ENCODE assay signal across 14 mouse cellular contexts in genomic region chr6:99401801-99402200, GRCm38 (mm10).
DNase-seq lines count a peak whose midpoint lies in the region; ATAC-seq and TF ChIP-seq lines count a peak whose summit lies in the region.
"Had no signal": no experiment of that assay in that cellular context is flagged by ENCODE, and none has a peak within 500 bp of the region (broad histone marks: within the 10 kb centered on the region; RNA-seq: fewer than 3 reads in every experiment).

No protein-coding gene starts in this region.

- H3K36me3 ChIP-seq in lung, embryonic 16.5 days (ENCODE audit: control insufficient read depth, insufficient read depth, low read length), result 0 out of 2 replicates have a peak, but pooled peaks cover 3% of the 10 kb centered on the region
- peaks cover 5% of the 10 kb centered on the region; the same call in 1 of the 2 replicates for H3K36me3 ChIP-seq in liver, postnatal 0 days (replicated peaks; ENCODE audit: insufficient read depth, low read length)

- no peak for TF ChIP-seq EP300 in liver, postnatal 0 days (IDR thresholded peaks at IDR 0.05; ENCODE audit: low read depth)

- intact Hi-C loops in gastrocnemius, postnatal 14 days (cut with DNase I; ENCODE audit: low total_unique reads), result no loop called here

- no peak overlapping the region for H3K4me2 ChIP-seq in lung, embryonic 16.5 days (ENCODE audit: low read depth, low read length)
- no peak overlapping the region for H3K4me2 ChIP-seq in liver, postnatal 0 days (ENCODE audit: low read depth, low read length)
- H3K4me2 ChIP-seq: limb, embryonic 13.5 days had no signal

- H3K27ac ChIP-seq in lung, embryonic 16.5 days (ENCODE audit: low read length), result no peak overlapping the region
- H3K27ac ChIP-seq in liver, postnatal 0 days (ENCODE audit: low read depth), result no peak overlapping the region
- H3K27ac ChIP-seq: left cerebral cortex, adult 2 months; limb, embryonic 13.5 days had no signal

- H3K4me3 ChIP-seq in lung, embryonic 16.5 days (ENCODE audit: low read length), result no peak overlapping the region
- H3K4me3 ChIP-seq in lung, adult 2 months (replicated peaks; ENCODE audit: extremely low read depth, low read depth, low read length), result no peak overlapping the region
- H3K4me3 ChIP-seq in liver, postnatal 0 days (ENCODE audit: low read depth, low read length), result no peak overlapping the region
- H3K4me3 ChIP-seq: left cerebral cortex, adult 2 months; limb, embryonic 13.5 days; myocyte had no signal

- H3K4me1 ChIP-seq in lung, embryonic 16.5 days (replicated peaks; ENCODE audit: control insufficient read depth, insufficient read depth, low read length), result peaks cover 13% of the 10 kb centered on the region; the same call in 1 of the 2 replicates
- peaks cover 16% of the 10 kb centered on the region for H3K4me1 ChIP-seq in lung, adult 2 months (ENCODE audit: control insufficient read depth, insufficient read depth, low read length)
- peaks cover 11% of the 10 kb centered on the region for H3K4me1 ChIP-seq in liver, postnatal 0 days (ENCODE audit: insufficient read depth)

- DNase-seq in lung, adult 2 months, result no peak
- DNase-seq in T-cell, adult 2 months (ENCODE audit: low spot score), result peak; percentile 83
- DNase-seq in natural killer cell, adult 2 months (ENCODE audit: low spot score in 2 of 2), result peak; percentile 62 to 65
- peak; percentile 77 for DNase-seq in thymus, postnatal 14 days
- no peak for DNase-seq in gastrocnemius, postnatal 14 days
- no peak for DNase-seq in embryo, embryonic 10 days (ENCODE audit: low spot score)
- no peak for DNase-seq in liver, postnatal 0 days
- DNase-seq: cerebellum, adult 11 months; kidney, postnatal 36 days had no signal

- 0 out of 2 replicates have a peak, but pooled peaks have one; percentile 41 for ATAC-seq in lung, embryonic 16.5 days (ENCODE audit: low read depth)
- ATAC-seq in liver, postnatal 0 days, result no peak
- ATAC-seq: forebrain, embryonic 14.5 days had no signal

- TF ChIP-seq POLR2A in lung, adult 2 months (IDR thresholded peaks at IDR 0.05; ENCODE audit: borderline replicate concordance, extremely low read depth, low read depth, low read length), result no peak

- TF ChIP-seq CTCF in lung, adult 2 months (IDR thresholded peaks at IDR 0.05; ENCODE audit: insufficient read depth, low read length), result no peak
- TF ChIP-seq CTCF in liver, postnatal 0 days (IDR thresholded peaks at IDR 0.05; ENCODE audit: low read depth), result no peak

- no peaks in the 10 kb centered on the region for H3K27me3 ChIP-seq in lung, embryonic 16.5 days (ENCODE audit: control insufficient read depth, insufficient read depth, low read depth, low read length)
- H3K27me3 ChIP-seq in liver, postnatal 0 days (ENCODE audit: insufficient read depth, low read length), result no peaks in the 10 kb centered on the region
- H3K27me3 ChIP-seq: limb, embryonic 13.5 days had no signal

- 51% methylated on average over 6 of the region's 6 CpGs for WGBS in lung, embryonic 16.5 days
- 38% methylated on average over 6 of the region's 6 CpGs for WGBS in lung, adult 2 months
- WGBS in liver, postnatal 0 days (ENCODE audit: insufficient replicate concordance), result 55% methylated on average over 6 of the region's 6 CpGs

- no peaks in the 10 kb centered on the region for H3K9me3 ChIP-seq in lung, embryonic 16.5 days (ENCODE audit: control insufficient read depth, low read length)
- no peaks in the 10 kb centered on the region for H3K9me3 ChIP-seq in liver, postnatal 0 days (ENCODE audit: low read length)
- H3K9me3 ChIP-seq: limb, embryonic 13.5 days had no signal

- no peak overlapping the region for H3K9ac ChIP-seq in lung, embryonic 16.5 days (ENCODE audit: low read length)
- H3K9ac ChIP-seq in liver, postnatal 0 days (replicated peaks), result no peak overlapping the region
- H3K9ac ChIP-seq: limb, embryonic 13.5 days had no signal

Comparison
In these comparisons a context has a peak if more than half of its experiments do, and no peak if none do; other contexts are left out.
1. DNase-seq: peak in T-cell, adult 2 months (single experiment), natural killer cell, adult 2 months (2 of 2) and thymus, postnatal 14 days (single experiment); none in lung, adult 2 months (single experiment), gastrocnemius, postnatal 14 days (single experiment), embryo, embryonic 10 days (single experiment) and liver, postnatal 0 days (single experiment).